Mouse (Mus musculus): ENCODE data around the gene Shld2.
A peak's percentile ranks its signal among the peaks of the same experiment; 100 is the strongest.

Shld2 gene

DNA sequence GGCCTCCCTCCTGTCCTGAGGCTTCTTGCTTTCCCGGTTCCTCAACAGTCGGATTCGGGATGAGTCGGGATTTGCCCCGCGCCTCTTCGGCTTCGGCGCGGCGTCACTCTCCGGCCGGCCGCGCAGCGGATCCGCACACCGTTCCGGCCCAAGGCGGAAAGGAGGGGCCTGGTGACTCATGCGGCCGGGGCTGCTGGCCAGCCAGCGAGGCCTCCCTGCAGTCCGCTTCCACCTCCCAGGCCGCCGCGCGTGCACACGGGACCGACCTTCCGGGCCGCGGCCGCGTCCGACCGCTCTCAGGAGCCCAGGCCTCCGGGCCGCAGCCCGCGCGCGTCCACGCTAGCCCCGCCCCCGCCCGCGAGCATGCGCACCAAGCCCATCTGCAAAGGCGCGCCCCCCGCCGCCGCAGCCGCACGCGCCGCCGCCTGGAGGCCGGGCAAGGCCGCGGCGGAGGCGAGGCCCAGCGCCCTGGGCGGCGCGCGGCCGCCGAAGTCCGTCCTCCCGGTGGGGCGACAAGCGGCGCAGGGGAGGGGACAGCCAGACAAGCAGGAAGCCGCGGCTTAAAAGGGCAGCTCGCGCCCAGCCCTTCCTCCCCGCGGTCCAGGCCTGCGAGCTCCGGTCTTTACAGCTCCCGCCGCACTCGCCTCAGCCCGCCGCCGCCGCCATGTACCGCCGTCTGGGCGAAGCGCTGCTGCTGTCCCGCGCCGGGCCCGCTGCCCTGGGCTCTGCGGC lies at the start of gene Shld2, which contains the start of gene Glud1:
Gene Shld2, minus strand, starts transcription at position 260 of the 732 bp plus-strand sequence.
Gene Glud1, plus strand, starts transcription at position 494 of the 732 bp plus-strand sequence.
- peak; percentile 98 to 99 for DNase-seq

DNA sequence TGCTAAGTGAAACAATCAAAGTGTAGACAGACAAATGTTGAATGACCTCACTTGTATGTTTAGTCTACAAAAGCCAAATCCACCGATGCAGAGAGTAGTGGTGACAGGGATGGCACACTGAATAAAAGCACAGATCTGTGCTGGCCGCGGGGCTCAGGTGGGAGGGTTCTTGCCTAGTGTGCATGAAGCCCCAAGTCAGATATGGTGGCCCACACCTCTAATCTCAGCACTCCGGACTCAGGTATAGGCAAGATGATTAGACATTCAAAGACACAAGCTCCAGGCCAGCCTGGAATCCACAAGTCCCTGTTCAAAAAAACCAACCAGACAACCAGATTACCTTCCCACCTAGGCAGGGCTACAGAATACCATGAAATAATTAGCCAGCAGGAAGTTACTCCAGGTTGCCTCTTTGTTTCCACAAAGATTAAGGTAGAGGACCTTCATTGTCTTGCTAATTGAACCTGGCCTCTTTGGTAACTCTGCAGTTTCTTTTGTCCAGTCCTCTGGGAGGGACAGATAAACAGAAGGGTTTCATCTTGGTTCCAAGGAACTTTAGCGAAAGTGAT lies 49.5 kb upstream of the Shld2 start:
- no peak for DNase-seq

DNA sequence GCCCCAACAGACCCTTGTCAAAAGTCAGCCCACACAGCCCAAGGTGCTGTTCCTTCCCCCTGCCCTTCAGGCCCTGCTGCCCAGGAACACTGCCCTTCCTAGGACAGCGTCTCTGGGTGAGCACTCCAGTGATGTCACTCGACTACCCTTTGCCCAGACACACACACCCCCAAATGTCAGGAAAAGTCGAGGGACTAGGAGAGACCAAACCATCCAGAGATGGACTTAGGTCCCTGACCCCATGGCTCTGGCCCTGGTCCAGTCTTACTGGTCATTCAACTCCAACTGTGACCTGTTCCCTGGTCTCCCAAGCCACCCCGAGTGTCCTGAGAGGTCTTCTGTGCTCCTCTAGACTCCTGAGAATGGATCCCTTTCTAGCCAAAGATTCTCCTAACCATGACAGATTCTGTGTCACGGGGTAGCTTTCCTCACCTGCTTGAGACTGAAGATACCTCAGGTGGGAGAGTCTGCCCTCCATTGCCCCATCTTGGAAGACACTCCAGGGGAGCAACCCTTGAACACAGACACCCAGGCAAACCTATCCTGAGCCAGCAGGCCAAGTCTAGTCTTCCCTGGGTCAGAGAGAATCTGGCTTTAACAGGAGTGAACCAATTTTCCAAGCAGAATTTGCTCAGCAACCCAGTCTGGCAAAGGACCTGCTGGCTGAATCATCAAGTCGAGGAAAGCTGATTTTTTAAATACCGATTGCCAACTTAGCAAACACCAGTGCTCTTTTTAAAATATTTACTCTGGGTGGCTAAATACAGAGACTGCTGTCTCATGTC lies 47.6 kb upstream of the Shld2 start:
- DNase-seq, result no peak

DNA sequence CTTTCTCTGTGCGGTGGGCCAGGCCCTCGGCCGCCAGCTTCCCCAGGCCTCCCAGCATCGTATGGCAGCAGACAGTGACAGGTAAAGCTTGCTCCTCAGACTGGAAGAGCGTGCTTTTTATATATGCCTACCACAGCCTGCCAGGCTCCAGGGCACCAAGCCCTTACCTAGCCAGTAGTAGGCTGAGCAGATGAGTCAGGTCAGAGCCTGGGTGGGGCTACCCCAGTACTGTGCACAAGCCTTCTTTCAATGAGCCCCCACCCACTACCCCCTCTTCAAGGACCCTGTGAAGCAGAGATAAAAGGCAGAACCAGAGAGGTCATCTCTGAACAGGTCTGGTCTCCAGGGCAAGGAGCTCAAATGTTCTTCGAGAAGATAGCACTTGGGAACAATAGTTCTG lies 45.0 kb upstream of the Shld2 start, which contains the start of gene Fam25c:
Gene Fam25c, minus strand, starts transcription at position 133 of the 400 bp plus-strand sequence.
- no peak for DNase-seq

DNA sequence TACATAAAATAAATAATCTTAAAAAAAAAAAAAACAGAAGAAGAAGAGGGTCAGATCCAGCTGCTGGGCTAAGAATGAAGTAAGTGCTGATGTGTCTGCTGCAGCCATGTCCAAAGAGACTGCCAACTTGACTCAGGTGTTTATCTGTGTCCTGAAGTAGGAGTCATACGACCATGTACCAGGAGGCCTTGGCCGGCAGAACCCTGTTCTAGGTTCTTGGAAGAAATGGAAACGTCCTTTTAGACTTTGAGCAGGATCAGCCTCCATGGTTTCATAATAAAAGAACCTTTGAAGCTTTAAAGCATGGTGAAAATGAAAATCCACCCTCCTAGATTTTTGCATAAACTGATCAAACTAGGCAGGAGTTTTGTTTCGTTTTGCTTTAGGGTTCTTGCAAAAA lies 44.2 kb upstream of the Shld2 start:
- no peak for DNase-seq

DNA sequence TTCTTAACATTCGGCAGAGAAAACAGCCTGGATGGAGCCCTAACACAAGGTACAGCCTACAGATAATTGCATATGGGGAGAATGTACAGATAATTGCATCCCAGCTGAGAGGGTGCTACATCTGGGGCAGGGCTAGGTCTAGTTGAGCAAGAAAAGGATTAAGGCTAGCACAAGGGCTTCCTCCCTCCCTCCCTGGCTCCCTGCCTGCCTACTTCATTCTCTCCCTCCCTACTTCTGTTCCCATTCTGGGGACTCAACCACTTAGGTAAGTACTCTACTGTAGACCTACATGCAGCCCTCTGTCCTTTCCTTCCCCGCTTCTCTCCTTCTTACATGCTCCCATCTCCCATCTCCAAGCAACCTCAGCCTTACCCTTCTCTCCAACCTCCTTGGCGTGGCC lies 43.0 kb upstream of the Shld2 start:
- peak; percentile 31 to 54 for DNase-seq

DNA sequence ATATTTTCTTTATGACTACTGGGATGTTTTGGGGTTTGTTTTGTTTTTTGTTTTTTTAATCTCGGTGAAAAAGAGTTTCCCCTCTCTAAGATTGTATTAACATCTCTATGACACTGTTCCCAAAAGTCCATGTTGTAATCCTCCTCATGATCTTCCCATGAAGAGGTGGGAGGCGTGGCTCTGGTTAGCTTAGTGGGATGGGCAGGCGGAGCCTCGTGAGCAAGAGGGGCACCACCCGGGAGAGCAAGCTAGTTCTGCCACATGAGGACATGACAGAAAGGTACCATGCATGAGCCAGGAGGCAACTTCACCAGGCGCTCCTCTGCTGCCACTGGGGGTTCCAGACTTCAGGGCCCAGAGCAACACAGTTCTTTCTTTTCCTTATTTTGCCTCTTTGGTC lies 42.2 kb upstream of the Shld2 start:
- DNase-seq, result no peak

DNA sequence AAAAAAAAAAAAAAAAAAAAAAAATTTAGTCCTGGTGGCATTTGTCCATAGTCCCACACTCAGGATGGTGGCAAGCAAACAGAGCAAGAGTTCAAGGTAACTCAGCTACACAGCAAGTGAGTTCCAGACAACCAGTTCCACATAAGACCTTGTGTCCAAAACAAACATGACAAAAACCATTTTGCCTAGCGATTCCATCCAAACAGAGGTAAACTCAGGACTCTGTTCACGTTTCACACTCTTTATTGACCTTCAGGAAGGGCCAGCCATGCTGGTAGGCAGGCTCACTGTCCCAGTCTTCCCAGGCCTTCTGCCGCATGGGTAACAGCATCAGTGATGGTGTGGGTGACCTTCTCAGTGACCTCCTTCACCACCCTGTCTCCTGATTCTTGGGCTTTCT lies 41.4 kb upstream of the Shld2 start:
- no peak for DNase-seq

DNA sequence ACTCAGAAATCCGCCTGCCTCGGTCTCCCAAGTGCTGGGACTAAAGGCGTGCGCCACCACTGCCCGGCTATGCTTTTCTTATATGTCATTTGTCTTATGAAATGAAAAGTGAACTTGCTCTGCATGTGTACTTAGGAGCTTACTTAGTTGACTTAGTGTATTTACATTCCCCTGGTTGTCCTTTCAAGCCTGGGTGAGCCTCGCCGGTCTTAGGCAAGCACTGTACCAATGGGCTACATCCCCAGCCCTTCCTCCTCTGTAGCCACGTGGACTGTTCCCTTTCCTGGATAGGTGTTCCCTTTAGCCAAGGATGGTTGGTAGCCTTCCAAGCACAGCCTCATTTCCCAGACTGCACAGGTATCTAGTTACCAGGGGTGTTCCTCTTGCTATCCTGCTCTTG lies 38.7 kb upstream of the Shld2 start:
- DNase-seq, result peak; percentile 33 to 69

DNA sequence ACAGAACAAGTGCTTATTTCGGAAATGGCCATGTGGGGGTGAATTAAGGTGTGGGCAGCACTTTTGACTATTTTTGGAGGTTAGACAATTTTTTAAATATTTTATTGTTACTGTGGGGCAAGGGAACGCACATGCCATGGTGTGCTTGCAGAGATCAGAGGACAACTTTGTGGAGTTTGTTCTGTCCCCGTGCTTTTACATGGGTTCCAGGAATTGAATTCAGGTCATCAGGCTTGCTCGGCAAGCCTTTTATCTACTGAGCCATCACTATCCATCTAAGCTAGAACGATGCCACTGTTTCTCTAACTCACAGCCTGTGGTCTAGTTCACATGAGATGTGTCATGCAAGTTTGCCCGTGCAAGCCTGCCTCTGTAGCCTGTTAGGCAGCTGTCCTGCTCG lies 38.0 kb upstream of the Shld2 start:
- no peak for DNase-seq

DNA sequence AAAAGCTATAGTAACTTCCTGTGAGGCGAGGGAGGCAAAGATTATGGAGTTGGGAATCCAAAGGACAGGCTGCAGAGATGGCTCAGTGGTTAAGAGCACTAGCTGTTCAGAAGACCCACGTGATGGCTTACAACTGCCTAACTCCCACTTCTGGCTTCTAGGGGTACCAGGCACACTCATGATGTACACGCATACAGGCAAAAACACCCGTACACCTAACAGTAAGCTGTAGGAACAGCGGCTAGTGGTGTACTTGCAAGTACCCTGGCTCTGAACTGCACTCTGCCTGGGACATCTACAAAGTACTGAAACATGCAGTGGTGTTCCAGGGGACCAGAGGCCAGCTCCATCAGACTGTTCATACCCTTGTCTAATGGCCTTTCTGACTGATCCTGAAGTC lies 36.8 kb upstream of the Shld2 start:
- no peak for DNase-seq

DNA sequence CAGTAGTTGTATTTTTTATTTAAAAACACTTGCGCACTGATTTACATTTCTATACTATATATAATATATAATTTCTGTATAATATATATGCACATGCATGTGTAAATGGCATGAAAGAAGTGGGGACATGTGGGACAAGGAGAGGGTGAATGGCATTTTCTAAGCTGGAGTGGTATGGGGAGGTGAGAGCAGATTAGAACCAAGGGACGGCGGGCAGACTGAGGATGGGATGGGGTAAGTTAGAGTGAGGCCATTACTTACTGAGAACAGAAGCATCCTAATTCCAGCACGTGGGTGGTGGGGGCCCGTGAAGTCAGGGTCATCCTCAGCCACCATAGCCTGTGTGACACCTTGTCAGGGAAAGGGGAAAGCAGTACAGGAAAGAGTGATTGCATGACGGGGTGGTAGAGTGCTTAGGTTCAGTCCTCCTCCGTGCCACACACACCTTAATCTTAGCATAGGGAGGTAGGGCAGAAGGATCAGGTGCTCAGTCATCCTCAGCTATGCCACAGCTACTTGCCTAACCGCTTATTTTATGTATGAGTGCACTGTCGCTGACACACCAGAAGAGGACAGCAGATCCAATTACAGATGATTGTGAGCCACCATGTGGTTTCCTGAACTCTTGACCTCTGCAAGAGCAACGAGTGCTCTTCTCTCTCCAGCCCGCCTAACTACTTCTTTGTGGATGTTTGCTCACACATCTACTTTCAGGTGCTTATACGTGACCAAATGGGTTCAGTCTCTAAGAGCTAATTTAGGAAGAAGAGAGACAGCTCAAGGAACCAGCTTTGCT lies 35.7 kb upstream of the Shld2 start:
- DNase-seq, result no peak

DNA sequence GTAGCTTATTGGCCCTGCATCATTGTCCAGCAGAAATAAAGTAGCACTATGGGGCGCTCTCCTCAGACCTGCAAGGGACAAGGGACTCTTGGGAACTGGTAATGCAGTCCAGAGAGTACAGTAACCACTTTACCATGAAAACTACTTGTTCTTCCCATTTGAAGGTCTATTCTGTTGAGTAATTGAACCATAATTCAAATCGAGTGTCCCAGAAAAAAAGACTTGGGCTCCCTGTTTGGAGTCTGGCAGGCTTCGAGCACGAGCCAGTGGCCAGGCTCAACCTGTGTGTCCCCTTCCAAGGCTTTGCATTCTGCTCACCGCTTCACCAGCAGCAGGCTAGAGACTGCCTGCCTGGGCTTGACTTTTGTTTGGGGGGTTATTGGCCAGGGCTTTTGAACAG lies 34.1 kb upstream of the Shld2 start:
- no peak for DNase-seq

DNA sequence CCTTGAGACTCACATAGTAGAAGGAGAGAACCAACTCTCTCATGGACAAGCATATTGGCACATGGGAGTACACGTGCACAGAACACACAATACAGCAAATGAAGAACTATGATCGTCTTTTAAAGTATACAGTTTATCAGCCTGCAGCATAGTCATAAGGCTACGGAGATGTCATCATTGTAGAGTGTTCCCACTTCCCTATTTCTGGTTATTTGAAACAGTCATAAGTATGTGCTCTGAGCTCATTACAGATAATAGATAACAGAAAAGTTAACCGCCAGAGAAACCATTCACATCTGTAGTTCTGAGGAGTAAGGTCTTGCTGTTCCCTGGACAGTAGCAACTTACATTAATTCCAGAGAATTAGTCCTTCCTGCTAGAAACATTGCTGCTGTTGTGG lies 32.8 kb upstream of the Shld2 start:
- DNase-seq, result no peak

DNA sequence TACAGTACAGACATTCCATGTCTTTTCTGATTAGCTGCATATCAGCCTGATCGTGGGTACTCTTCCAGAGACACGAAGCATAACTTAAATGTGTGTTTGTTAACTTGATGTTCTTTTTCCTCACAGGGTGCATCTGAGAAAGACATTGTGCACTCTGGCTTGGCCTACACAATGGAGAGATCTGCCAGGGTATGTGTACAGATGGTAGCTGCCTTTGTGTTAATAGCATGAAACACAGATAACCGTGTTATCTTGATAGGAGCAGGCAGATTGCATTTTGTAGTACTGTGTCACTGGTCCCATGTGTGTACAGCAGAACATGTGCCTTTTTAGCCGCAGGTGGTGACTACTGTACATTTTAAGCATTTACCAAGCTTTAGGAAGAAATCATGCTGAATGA lies 31.7 kb upstream of the Shld2 start:
- DNase-seq, result no peak

DNA sequence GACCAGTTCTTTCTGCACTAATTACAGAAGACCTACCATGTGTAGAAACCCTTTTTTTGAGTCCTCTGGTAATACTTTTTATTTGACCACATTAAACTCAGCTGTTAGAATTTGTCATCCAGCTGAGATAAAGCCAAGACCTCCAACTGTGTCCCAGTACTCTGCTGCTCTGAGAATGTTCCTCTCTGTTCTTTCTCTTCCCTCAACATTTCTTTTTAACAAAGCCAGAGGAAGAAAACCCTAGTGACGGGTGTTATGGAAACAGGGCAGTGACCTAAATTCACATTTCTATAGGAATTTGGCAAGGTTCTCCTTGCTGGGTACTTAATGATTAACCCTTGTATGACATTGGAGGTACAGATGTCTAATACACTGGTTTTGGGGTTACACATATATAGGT lies 29.2 kb upstream of the Shld2 start:
- no peak for DNase-seq

DNA sequence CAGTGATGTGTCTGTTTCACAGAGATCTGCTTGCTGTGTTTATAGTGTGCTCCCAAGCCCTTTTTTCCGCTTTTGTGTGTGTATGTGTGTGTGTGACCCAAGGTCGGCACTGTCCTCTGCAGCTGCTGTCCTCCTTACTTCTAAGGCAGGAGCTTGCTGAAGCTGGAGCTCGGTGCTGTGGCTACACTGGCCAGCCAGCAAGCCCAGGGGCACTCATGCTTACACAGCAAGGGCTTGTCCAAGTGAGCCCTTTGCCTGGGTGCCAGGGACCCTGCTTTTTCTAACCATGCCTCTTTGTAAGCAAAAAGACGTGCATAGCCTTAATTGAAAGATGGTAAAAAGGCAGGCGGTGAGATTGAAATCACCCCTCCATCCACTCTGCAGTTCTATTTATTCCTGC lies 22.2 kb upstream of the Shld2 start:
- DNase-seq, result no peak

DNA sequence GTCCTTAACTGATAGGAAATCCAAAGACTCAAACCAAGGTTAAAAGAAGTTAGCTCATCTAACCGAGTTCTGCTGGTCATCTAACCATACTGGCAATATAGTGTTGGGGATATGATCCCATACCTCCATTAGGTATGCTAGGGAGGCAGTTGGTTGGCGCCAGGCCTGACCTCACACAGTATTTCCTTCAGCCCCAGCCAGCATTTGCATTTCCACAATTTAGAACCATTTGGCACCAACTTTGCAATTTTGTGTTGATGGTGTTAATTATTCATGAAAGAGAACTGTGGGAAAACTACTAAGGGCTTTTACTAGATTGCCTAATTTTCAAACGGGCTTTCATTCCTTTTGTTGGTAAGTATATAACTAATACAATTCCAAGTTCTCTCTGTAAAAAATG lies 21.6 kb upstream of the Shld2 start:
- no peak for DNase-seq

DNA sequence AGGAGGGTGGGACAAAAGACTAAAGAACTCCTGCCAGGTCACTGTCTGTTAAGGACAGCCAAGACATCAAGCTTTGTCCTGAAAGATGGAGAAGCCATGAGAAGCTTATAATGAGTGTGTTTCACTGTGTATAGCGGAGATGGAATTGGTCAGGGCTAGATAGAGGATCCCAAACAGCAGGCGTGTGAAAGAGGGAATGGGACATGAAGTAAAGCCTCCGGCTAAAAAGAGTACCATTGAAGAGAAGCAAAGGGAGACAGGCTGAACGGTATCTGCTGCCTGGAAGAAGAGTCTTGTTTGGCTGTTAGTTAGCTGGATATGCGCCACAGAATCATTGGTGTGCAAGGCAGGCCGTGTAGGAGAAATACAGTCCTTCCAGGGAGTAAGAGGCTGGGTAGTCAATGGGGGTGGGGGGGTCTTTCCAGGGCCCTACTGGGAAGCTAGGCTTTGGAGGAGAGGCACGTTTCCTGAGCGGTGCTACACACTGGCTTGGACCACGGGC lies 20.4 kb upstream of the Shld2 start:
- no peak for DNase-seq

DNA sequence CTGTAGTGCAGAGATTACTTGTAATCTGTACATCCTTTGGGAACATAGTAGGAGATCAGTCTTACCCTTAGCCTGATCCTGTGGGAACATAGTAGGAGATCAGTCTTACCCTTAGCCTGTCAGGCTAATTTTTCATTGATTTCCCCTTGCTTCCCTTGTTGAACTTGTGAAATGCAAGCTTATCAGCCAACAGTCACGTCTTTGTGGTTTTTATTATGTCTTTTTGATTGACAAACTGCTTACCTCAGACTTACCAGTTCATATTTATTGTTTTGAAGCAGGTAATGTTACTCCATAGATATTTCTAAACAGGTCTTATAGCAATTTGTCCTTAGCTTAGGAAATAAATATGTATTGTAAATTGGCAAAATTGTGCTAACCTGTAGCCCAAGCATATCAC lies 17.3 kb upstream of the Shld2 start:
- no peak for DNase-seq

DNA sequence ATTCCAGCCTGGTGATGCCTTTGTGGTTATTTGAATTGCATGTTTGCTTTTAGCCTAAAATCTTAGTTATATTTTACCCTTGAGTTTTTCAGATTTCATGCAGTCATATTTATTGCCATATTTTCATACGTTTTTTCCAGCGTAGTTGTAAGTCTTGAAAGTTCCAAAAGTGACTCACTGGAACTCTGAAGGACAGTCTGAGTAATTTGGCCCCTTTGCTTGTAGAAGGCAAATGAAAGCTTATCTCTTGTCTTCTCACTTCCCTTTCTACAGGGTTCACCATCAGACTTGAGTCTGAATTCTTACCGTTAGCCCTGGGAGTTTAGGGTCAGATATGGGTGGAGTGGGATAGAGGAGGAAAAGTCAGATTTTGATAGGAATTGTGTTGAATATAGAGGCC lies 16.3 kb upstream of the Shld2 start:
- no peak for DNase-seq

DNA sequence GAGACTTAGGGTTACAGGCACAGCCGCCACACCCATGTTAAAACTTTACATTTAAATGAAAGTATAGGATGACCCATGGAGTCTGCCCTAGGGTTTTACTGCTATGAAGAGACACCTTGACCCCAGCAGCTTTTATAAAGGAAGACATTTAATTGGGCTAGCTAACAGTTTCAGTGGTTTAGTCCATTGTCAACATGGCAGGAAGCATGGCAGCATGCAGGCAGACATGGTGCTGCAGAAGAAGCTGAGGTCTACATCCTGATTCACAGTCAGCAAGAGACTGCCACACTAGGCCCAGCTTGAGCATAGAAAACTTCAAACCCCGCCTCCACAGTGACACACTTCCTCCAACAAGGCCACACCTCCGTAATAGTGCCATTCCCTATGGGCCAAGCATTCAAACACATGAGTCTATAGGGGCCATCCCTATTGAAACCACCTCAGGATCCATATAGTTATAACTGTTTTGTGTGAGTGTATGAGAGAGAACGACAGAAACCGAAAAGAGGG lies 13.3 kb upstream of the Shld2 start:
- no peak for DNase-seq

DNA sequence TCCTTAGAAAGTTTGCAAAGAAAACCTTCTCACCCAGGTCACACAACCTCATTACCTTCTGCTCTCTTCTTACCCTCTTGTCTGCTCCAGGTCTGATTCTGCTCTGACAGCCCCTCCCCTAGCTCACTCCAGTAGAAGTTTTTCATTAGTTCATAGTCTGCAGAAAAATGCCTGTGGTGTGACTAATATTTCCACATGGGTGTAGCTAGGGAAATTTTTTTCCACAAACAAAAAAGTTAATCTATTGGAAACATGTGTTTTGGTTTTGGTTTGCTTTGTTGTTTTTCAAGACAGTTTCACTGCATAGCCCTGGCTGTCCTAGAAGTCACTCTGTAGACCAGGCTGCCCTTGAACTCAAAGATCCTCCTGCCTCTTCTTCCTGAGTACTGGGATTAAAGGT lies 7.8 kb upstream of the Shld2 start:
- no peak for DNase-seq

All from lung, postnatal 4 days (tissue).